Mouse (Mus musculus) limb, embryonic 14.5 days (tissue): ENCODE measurements at regions not wholly inside any gene's neighbourhood (a gene's known extent, or its start where the extent isn't known, plus 50 kb on each side); places are given as distances from the start of the nearest gene placed in this dataset.
A peak's percentile ranks its signal among the peaks of the same experiment; 100 is the strongest.

Experiments
- ATAC-seq: fragments of 200-750 bp; cut with Nextera tagmentation; 2 replicates; pipeline ENCODE4 v1.8.0; 2017; ENCODE audit warnings: low read depth, moderate number of reproducible peaks, moderate TSS enrichment; ENCODE audit not compliant: low FRiP score
- DNase-seq: peaks from one replicate; pipeline ENCODE4 v3.0.0-alpha.2; 2015; ENCODE audit warnings: low spot score
- H3K27ac ChIP-seq: fragments of 300-500 bp; sonication (generic); replicated peaks from 2 replicates; pipeline ENCODE4 v1.5.1; 2014; ENCODE audit warnings: low read depth, mild to moderate bottlenecking, low read length, moderate library complexity, mixed read lengths
- H3K27me3 ChIP-seq: fragments of 300-500 bp; sonication (generic); 2 replicates; pipeline ENCODE4 v1.6.1; 2014; ENCODE audit warnings: low read length, mixed read lengths; ENCODE audit not compliant: control insufficient read depth, insufficient read depth
- H3K36me3 ChIP-seq: fragments of 300-500 bp; sonication (generic); 2 replicates; pipeline ENCODE4 v1.6.1; 2014; ENCODE audit warnings: mild to moderate bottlenecking, low read length, moderate library complexity, mixed read lengths; ENCODE audit not compliant: control insufficient read depth, insufficient read depth
- H3K4me1 ChIP-seq: fragments of 300-500 bp; sonication (generic); 2 replicates; pipeline ENCODE4 v1.6.1; 2014; ENCODE audit warnings: antibody characterized with exemption, low read length, mixed read lengths; ENCODE audit not compliant: control insufficient read depth, insufficient read depth
- H3K4me2 ChIP-seq: fragments of 300-500 bp; sonication (generic); replicated peaks from 2 replicates; pipeline ENCODE4 v1.6.1; 2014; ENCODE audit warnings: low read depth, mild to moderate bottlenecking, low read length, moderate library complexity; ENCODE audit not compliant: severe bottlenecking
- H3K4me3 ChIP-seq: fragments of 300-500 bp; sonication (generic); replicated peaks from 2 replicates; pipeline ENCODE4 v1.5.1; 2014; ENCODE audit warnings: low read length
- H3K9ac ChIP-seq: fragments of 300-500 bp; sonication (generic); 2 replicates; pipeline ENCODE4 v1.6.1; 2014; ENCODE audit warnings: mild to moderate bottlenecking, low read depth, low read length, moderate library complexity; ENCODE audit not compliant: severe bottlenecking
- H3K9me3 ChIP-seq: fragments of 300-500 bp; sonication (generic); 2 replicates; pipeline ENCODE4 v1.6.1; 2016; ENCODE audit warnings: low read length; ENCODE audit not compliant: control insufficient read depth
- POLR2A ChIP-seq: fragments of 200-500 bp; IDR thresholded peaks from 2 replicates; pipeline ENCODE4 v1.8.0; 2012; ENCODE audit warnings: inconsistent platforms, mild to moderate bottlenecking, moderate library complexity, borderline replicate concordance; ENCODE audit not compliant: insufficient read depth, insufficient read length; ENCODE audit errors: extremely low read depth
- WGBS: fragments of 180-500 bp; shearing (Covaris S2); extraction: QIAGEN DNeasy Blood & Tissue Kit; methylation state at CpG from one replicate; pipeline ENCODE4 v1.1.7; 2014; 5-methylcytosine and 5-hydroxymethylcytosine counted together

GRCm38 (mm10) chr1:146312547-146312946, 182.0 kb upstream of the Brinp3 start:
- Histone ChIP-seq H3K27me3 (no peaks in the 10 kb centered on the region), H3K27ac (no peak overlapping the region), H3K4me3 (no peak overlapping the region), H3K9ac (no peak overlapping the region), H3K4me2 (no peak overlapping the region), H3K36me3 (no peaks in the 10 kb centered on the region), H3K9me3 (no peaks in the 10 kb centered on the region), H3K4me1 (no peaks in the 10 kb centered on the region)
- WGBS: 80% methylated on average over 4 of the region's 4 CpGs
- no peak for ATAC-seq
- DNase-seq: no peak
- TF ChIP-seq POLR2A: no peak

- DNase-seq: peak; percentile 5
- no peak for TF ChIP-seq POLR2A
- H3K4me3 ChIP-seq: no peak overlapping the region
- no peak overlapping the region for H3K4me2 ChIP-seq
- no peak overlapping the region for H3K9ac ChIP-seq
- no peak for ATAC-seq
- no peaks in the 10 kb centered on the region for H3K9me3 ChIP-seq
- no peak overlapping the region for H3K27ac ChIP-seq
- no peaks in the 10 kb centered on the region for H3K27me3 ChIP-seq
- H3K4me1 ChIP-seq: no peaks in the 10 kb centered on the region
- no peaks in the 10 kb centered on the region for H3K36me3 ChIP-seq
- 73% methylated on average over 4 of the region's 4 CpGs for WGBS
These were observed 178.1 kb upstream of the Brinp3 start for GRCm38 (mm10) chr1:146316172-146317158.

DNA sequence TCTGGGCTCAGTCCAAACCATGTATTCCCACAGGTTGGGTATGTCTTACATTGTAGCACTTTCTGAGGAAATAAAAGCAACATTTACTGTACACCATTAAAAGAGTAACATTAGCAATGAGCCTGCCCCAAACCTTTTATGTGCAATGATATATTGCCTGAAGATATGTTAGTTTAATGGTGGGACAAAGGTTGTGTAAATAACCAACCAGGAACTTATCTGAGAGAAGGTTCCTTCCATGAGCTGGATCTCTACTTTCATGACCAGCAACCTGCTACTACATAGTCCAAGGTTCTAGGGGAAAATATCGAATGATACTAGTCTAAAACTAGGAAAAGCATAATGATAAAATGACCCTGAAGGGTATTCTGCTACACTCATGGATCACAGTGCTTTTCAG, 172.5 kb upstream of the Brinp3 start:
- Histone ChIP-seq H3K4me2 (no peak overlapping the region), H3K9ac (no peak overlapping the region), H3K4me3 (no peak overlapping the region), H3K36me3 (no peaks in the 10 kb centered on the region), H3K27ac (no peak overlapping the region), H3K4me1 (no peaks in the 10 kb centered on the region), H3K27me3 (no peaks in the 10 kb centered on the region), H3K9me3 (no peaks in the 10 kb centered on the region)
- DNase-seq: no peak
- WGBS: 85% methylated on average over 1 of the region's 1 CpGs
- no peak for ATAC-seq
- TF ChIP-seq POLR2A: no peak

- no peak for TF ChIP-seq POLR2A
- Histone ChIP-seq H3K9ac (no peak overlapping the region), H3K27ac (no peak overlapping the region), H3K4me1 (no peaks in the 10 kb centered on the region), H3K36me3 (no peaks in the 10 kb centered on the region), H3K27me3 (no peaks in the 10 kb centered on the region), H3K9me3 (no peaks in the 10 kb centered on the region), H3K4me3 (no peak overlapping the region), H3K4me2 (no peak overlapping the region)
- no peak for DNase-seq
- no peak for ATAC-seq
These were observed 171.7 kb upstream of the Brinp3 start for GRCm38 (mm10) chr1:146322862-146323261.

- WGBS: 69% methylated on average over 2 of the region's 2 CpGs
- ATAC-seq: no peak
These were observed 157.5 kb upstream of the Brinp3 start for GRCm38 (mm10) chr1:146337049-146337448.

More at GRCm38 (mm10) chr1:146337049-146337448, 157.5 kb upstream of the Brinp3 start:
- Histone ChIP-seq H3K4me1 (no peaks in the 10 kb centered on the region), H3K4me2 (no peak overlapping the region), H3K4me3 (no peak overlapping the region), H3K27ac (no peak overlapping the region), H3K27me3 (no peaks in the 10 kb centered on the region), H3K9ac (no peak overlapping the region), H3K9me3 (no peaks in the 10 kb centered on the region), H3K36me3 (no peaks in the 10 kb centered on the region)
- no peak for DNase-seq
- no peak for TF ChIP-seq POLR2A
